Mouse (Mus musculus) lung, postnatal 36 days (tissue): ENCODE measurements around the gene Clec12a.

Experiments used
- DNase-seq: peaks from one replicate; pipeline ENCODE4 v3.0.0; 2022; ENCODE audit warnings: mixed read lengths

Gene Clec12a

DNA sequence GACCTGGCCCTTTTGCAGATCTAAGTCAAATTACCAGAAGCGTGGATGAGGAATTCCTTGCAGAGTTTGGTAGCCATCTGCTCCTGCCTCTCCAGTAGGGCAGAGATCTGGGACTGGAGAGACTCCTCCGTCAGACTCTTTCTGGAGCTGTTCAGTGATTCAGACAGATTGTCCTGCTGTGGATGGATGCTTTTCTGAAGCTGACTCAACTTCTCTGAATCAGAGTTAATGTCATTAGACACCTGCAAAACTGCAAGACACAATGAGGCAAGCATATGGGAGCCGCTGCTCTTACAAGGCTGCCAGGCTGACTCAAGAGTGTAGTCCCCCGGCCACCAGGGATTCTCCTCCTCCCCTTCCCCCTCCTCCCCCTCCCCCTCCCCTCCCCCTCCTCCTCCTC lies 38.0 kb downstream of the Clec12a start:
- no peak for DNase-seq

DNA sequence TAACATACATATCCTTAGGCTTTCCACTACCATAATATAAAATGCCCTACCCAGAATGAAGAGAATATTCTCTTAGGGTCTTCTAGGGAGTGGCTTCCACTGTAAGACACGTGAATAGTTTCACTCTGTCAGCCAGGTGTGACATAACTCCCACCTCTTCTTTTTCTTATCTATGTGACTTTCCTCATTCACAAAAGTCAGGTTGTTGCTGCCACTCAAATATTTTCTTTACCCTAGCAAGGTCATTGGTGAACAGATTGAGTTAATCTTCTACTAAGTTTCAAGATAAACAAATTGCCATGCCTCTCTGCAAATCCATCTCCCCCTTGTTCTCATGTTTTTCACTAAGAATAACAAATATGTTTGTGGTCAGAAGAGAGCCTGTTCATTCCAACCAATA lies 39.2 kb downstream of the Clec12a start:
- no peak for DNase-seq

- DNase-seq, result no peak
Observed at GRCm38 (mm10) chr6:129383466-129383865, 41.0 kb downstream of the Clec12a start.

DNA sequence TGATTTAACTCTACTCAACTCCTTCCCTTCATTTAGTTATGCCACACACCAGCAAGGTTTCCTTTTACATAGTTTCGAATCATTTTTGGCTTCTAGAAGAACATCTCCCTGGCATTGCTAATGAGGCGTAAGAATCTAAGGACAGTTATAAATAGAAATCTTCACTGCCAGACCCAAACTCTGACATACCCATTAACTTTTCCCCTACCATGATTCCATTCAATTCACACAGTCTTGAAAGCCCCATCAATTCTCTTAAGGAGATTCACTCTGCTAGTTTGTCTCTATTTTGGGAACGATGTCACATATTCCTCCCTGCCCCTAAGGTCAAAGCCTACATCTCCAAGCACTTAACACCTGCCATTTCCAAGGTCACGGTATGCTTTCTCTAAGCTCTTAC lies 42.5 kb downstream of the Clec12a start:
- no peak for DNase-seq

DNA sequence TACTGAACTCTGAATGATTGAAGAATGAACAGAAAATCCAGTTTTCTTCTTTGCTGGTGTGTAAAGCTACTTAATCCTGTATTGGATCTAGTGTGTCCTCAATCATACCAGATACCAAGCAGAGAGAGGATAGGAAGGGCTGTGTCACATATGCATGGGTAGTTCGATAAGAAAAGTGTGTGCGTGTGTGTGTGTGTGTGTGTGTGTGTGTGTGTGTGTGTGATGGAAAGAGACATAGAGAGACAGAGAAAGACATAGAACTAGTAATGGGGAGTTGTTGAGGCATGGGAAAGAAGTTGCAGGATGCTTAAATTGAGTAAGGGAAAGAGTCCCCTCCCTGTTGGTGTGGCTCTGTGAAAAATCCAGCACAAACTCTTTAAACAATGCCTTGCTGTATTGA lies 43.3 kb downstream of the Clec12a start, which contains the start of gene Clec12b:
Gene Clec12b, minus strand, starts transcription at position 101 of the 400 bp plus-strand sequence.
- DNase-seq, result no peak

- no peak for DNase-seq
Observed at GRCm38 (mm10) chr6:129393087-129393720, 50.7 kb downstream of the Clec12a start.

- DNase-seq, result no peak
Observed at GRCm38 (mm10) chr6:129393732-129394131, 51.2 kb downstream of the Clec12a start.

DNA sequence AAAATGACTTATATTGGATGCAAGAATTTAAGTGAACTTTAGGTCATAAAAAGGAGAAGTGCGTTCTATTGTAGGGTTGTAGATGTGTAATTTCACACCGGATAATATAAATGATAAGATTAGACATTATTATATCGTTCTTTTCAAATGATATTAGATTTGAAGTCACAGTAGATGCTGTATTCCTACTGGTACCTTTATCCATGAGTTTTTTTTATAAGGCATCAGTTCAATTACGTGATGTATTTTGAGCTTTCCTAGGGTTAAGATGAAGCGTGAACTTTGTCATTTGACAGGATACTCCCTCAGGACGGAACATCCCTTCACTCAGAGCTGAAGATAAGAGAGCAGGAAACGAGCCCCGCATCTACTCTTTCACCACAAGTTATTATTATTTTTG lies 54.5 kb downstream of the Clec12a start, which contains the start of gene Clec1b:
Gene Clec1b, plus strand, starts transcription at position 301 of the 400 bp plus-strand sequence.
- no peak for DNase-seq

- DNase-seq, result peak; percentile 70
Observed at GRCm38 (mm10) chr6:129399945-129400344, 57.5 kb downstream of the Clec12a start.

DNA sequence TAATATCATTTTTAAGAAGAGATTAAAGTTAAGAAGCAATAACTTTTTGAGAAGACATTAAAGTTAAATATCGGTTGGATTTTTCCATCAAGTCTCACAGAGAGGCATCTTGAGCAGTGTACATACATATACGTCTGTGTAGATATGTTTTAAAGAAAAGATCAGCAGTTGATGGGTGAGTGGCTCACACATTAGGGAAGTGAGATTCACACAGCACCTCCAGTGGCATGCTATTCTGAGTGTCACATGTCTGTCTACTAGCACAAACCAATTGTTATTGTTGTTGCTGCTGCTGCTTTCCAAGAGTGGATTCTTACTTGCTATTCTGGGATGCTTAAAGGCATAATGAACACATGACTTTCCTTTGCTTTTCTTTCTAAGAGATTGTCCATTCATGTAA lies 59.9 kb downstream of the Clec12a start:
- no peak for DNase-seq

DNA sequence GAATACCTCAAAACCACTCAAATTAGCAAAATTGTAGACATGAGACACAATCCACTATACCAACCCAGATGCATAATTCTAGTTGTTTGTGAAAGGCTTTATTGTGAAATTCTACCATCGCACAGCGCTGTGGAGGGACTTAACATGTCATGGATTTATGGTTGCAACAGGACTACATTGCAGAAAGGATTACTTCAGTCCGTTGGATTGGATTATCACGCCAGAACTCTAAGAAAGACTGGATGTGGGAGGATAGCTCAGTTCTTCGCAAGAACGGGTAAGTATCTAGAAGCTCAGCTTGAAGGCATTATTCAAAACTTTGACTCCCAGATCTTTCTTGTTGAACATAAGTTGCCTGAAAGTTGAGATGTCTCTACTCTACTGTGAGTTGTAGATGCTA lies 60.9 kb downstream of the Clec12a start:
- peak; percentile 14 for DNase-seq

- no peak for DNase-seq
Observed at GRCm38 (mm10) chr6:129405999-129406398, 63.5 kb downstream of the Clec12a start.

DNA sequence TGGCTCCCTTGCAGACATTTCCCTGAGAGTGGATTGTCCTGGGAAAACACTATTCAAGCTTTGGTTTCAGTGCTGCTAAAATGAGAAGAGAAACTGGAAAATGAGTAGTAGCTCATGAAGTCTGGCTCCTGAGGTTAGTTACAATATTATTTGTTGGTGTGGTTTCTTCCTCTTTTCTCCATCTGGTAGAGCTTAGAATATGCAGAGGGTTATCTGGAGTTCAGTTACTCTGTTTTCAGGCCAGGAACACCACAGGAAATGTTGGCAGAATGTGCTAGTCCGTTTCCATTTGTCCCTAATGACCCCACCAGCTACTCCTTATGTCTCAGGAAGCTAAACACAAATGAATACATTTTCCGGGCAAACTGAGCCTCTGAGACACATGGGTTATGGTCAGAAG lies 64.8 kb downstream of the Clec12a start:
- peak; percentile 24 for DNase-seq

DNA sequence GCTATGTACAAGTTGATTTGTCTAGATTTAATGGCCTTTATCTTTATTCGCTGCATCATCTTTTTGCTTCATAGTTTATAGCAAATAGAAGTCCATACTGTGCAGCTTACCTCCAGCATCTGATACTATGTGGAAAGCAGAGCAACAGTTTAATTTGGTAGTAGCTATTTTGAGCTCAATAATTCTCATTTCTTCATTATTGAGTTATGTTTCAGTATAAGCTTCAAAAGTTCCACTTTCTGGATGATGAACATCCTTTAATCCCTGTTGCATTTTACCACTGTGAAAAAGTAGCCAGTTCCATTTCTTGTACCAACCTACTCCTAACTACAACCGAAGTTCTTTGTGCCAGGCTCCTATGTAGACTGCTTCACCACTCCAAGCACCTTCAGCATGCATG lies 66.1 kb downstream of the Clec12a start, which contains the start of gene Clec9a:
Gene Clec9a, plus strand, starts transcription at position 301 of the 400 bp plus-strand sequence.
- no peak for DNase-seq

- DNase-seq, result no peak
Observed at GRCm38 (mm10) chr6:129414177-129414576, 71.7 kb downstream of the Clec12a start.
